ENCODE assay signal across 11 mouse cellular contexts in genomic region chr1:157448164-157448804, GRCm38 (mm10). TPM values are rescaled to one million over a fixed set of nuclear protein-coding genes. Genes with fewer than 3 reads are reported as not detected.
DNase-seq lines count a peak whose midpoint lies in the region; ATAC-seq and TF ChIP-seq lines count a peak whose summit lies in the region.
"Had no signal": no experiment of that assay in that cellular context is flagged by ENCODE, and none has a peak within 500 bp of the region (broad histone marks: within the 10 kb centered on the region; RNA-seq: fewer than 3 reads in every experiment).

No protein-coding gene starts in this region.

- DNase-seq in gastrocnemius, adult 2 months = no peak
- no peak for DNase-seq in gastrocnemius, postnatal 36 days
- no peak for DNase-seq in lung, postnatal 14 days
- peak; percentile 27 to 35 for DNase-seq in heart, adult 2 months
- DNase-seq in lung, postnatal 36 days = peak; percentile 37
- DNase-seq in urinary bladder, postnatal 36 days (ENCODE audit: low spot score in 2 of 2) = no peak
- DNase-seq in cerebellum, adult 11 months = no peak
- DNase-seq: B cell, adult 2 months; embryo, embryonic 11 days; liver, embryonic 13.5 days had no signal

- no peak overlapping the region for H3K4me3 ChIP-seq in gastrocnemius, adult 2 months
- no peak overlapping the region for H3K4me3 ChIP-seq in lung, embryonic 15.5 days
- H3K4me3 ChIP-seq in heart, adult 2 months = no peak overlapping the region
- H3K4me3 ChIP-seq: liver, embryonic 13.5 days had no signal

- H3K9me3 ChIP-seq in lung, embryonic 15.5 days = no peaks in the 10 kb centered on the region
- H3K9me3 ChIP-seq: liver, embryonic 13.5 days had no signal

- H3K27ac ChIP-seq in gastrocnemius, adult 2 months = peak overlapping the region; percentile 86
- peak overlapping the region; percentile 71 for H3K27ac ChIP-seq in lung, embryonic 15.5 days
- H3K27ac ChIP-seq in heart, adult 2 months = peak overlapping the region; percentile 93
- H3K27ac ChIP-seq: liver, embryonic 13.5 days had no signal

- TF ChIP-seq CTCF in gastrocnemius, adult 2 months (IDR thresholded peaks at IDR 0.05) = no peak
- no peak for TF ChIP-seq CTCF in heart, adult 2 months (IDR thresholded peaks at IDR 0.05)

- intact Hi-C loops in gastrocnemius, adult 2 months (cut with DNase I) = loop anchor here (5.0 kb wide), 1 partner anchor 151 kb away; no protein-coding TSS in a partner anchor
- intact Hi-C loops in gastrocnemius, postnatal 36 days (cut with DNase I) = loop anchor here (5.0 kb wide), 2 partner anchors 36 to 151 kb away; partner anchors contain the start of gene Rasal2
- intact Hi-C loops in heart, adult 2 months (cut with DNase I) = loop anchor here (5.0 kb wide), 2 partner anchors 89 to 161 kb away; no protein-coding TSS in a partner anchor

- WGBS in lung, embryonic 15.5 days = 35% methylated on average over 7 of the region's 7 CpGs
- WGBS in heart, adult 2 months = 32% methylated on average over 7 of the region's 7 CpGs

- TF ChIP-seq POLR2A in heart, adult 2 months (IDR thresholded peaks at IDR 0.05; ENCODE audit: insufficient read depth, low read depth, low read length) = peak; percentile 43; the same call in 1 of the 2 replicates

- no peak overlapping the region for H3K4me2 ChIP-seq in lung, embryonic 15.5 days
- H3K4me2 ChIP-seq: liver, embryonic 13.5 days had no signal

- no peak overlapping the region for H3K9ac ChIP-seq in lung, embryonic 15.5 days
- no peak overlapping the region; the same call in 1 of the 2 replicates for H3K9ac ChIP-seq in heart, adult 2 months (ENCODE audit: low read depth, low read length)
- H3K9ac ChIP-seq: liver, embryonic 13.5 days had no signal

- TF ChIP-seq EP300 in heart, adult 2 months (IDR thresholded peaks at IDR 0.05; ENCODE audit: insufficient read depth, low read depth, low read length) = peak; percentile 57; the same call in 1 of the 2 replicates

- H3K4me1 ChIP-seq in lung, embryonic 15.5 days = peaks cover 10% of the 10 kb centered on the region; the same call in 1 of the 2 replicates
- peaks cover 28% of the 10 kb centered on the region for H3K4me1 ChIP-seq in heart, adult 2 months (ENCODE audit: control insufficient read depth, insufficient read depth, low read length)

- no peaks in the 10 kb centered on the region for H3K79me2 ChIP-seq in heart, adult 2 months (replicated peaks; ENCODE audit: control insufficient read depth, insufficient read depth, low read length)

- no peak for ATAC-seq in lung, embryonic 15.5 days (ENCODE audit: borderline replicate concordance, extremely low read depth, low FRiP score, low TSS enrichment)

- H3K27me3 ChIP-seq in lung, embryonic 15.5 days = no peaks in the 10 kb centered on the region
- no peaks in the 10 kb centered on the region for H3K27me3 ChIP-seq in heart, adult 2 months (ENCODE audit: control insufficient read depth, insufficient read depth, low read length)
- H3K27me3 ChIP-seq: liver, embryonic 13.5 days had no signal

- H3K36me3 ChIP-seq in lung, embryonic 15.5 days = no peaks in the 10 kb centered on the region
- H3K36me3 ChIP-seq in heart, adult 2 months (ENCODE audit: control insufficient read depth, insufficient read depth, low read length) = peaks cover 12% of the 10 kb centered on the region
- H3K36me3 ChIP-seq: liver, embryonic 13.5 days had no signal

RNA-seq across cellular contexts. Expression of gene Cryzl2, which starts 10.1 kb away (rescaled TPM):
- total RNA-seq in gastrocnemius, adult 2 months (2021) = under 1 TPM; 0.33 to 0.45 TPM
- under 1 TPM; 0.20 to 0.57 TPM for total RNA-seq in gastrocnemius, postnatal 36 days (2021)
- 11.4 and 13.4 TPM in 2 replicates for polyA plus RNA-seq in lung, embryonic 15.5 days (2015; fragmentation: Nextera tagmentation; extraction: Ambion mirVana)
- total RNA-seq in heart, adult 2 months (2021) = 1 to 10 TPM; 8.4 to 9.5 TPM
- polyA plus RNA-seq in heart, adult 2 months (2012; rRNA removed) = 15.2 and 21.8 TPM in 2 replicates

RNA-seq across cellular contexts. Expression of gene Rasal2, which starts 35.9 kb away (rescaled TPM):
- total RNA-seq in gastrocnemius, adult 2 months (2021) = 1 to 10 TPM; 6.4 to 7.4 TPM
- 1 to 10 TPM; 5.4 to 9.0 TPM for total RNA-seq in gastrocnemius, postnatal 36 days (2021)
- polyA plus RNA-seq in lung, embryonic 15.5 days (2015; fragmentation: Nextera tagmentation; extraction: Ambion mirVana) = 8.9 and 9.5 TPM in 2 replicates
- total RNA-seq in heart, adult 2 months (2021) = 10 to 100 TPM; 22.2 to 23.2 TPM
- 5.1 and 10.7 TPM in 2 replicates for polyA plus RNA-seq in heart, adult 2 months (2012; rRNA removed)

RNA-seq across cellular contexts. Expression of gene Sec16b, which starts 58.2 kb away (rescaled TPM):
- total RNA-seq in gastrocnemius, adult 2 months (2021) = 1 to 10 TPM in 1 of 2 experiments, under 1 TPM in 1; 0.66 to 1.1 TPM
- 1 to 10 TPM; 1.1 to 1.6 TPM for total RNA-seq in gastrocnemius, postnatal 36 days (2021)
- 2.1 and 2.4 TPM in 2 replicates for polyA plus RNA-seq in lung, embryonic 15.5 days (2015; fragmentation: Nextera tagmentation; extraction: Ambion mirVana)
- 1 to 10 TPM in 1 of 2 experiments, under 1 TPM in 1; 0.76 to 1.2 TPM for total RNA-seq in heart, adult 2 months (2021)
- polyA plus RNA-seq in heart, adult 2 months (2012; rRNA removed) = 3.2 and 3.3 TPM in 2 replicates

Comparison
In these comparisons a context has a peak if more than half of its experiments do, and no peak if none do; other contexts are left out.
1. DNase-seq: peak in heart, adult 2 months (2 of 2) and lung, postnatal 36 days (single experiment); none in gastrocnemius, adult 2 months (single experiment), gastrocnemius, postnatal 36 days (0 of 2), lung, postnatal 14 days (single experiment), urinary bladder, postnatal 36 days (0 of 2) and cerebellum, adult 11 months (single experiment).
2. RNA of gene Cryzl2, which starts 10.1 kb away (total RNA-seq): 8.4 to 9.5 TPM in heart, adult 2 months; 0.20 to 0.57 TPM in gastrocnemius, postnatal 36 days and 0.33 to 0.45 TPM in gastrocnemius, adult 2 months; every median in the first group is over 4 times any median in the second.
3. Peak in every context shown above with its lines, with median percentiles within 50 percentile points of each other: H3K27ac ChIP-seq.